Mouse (Mus musculus) embryonic fibroblast, embryonic 13.5 days (primary cell): ENCODE measurements at regions not wholly inside any gene's neighbourhood (a gene's known extent, or its start where the extent isn't known, plus 50 kb on each side); places are given as distances from the start of the nearest gene placed in this dataset.

ENCODE experiments used
- CTCF ChIP-seq: IDR thresholded peaks from 2 replicates; pipeline ENCODE4 v1.5.1; 2011; ENCODE audit warnings: mild to moderate bottlenecking, control low read depth, low read length, moderate library complexity, borderline replicate concordance; ENCODE audit not compliant: insufficient read depth
- POLR2A ChIP-seq: IDR thresholded peaks from 2 replicates; pipeline ENCODE4 v1.6.1; 2011; ENCODE audit warnings: low read depth, mild to moderate bottlenecking, control low read depth, low read length, moderate library complexity

DNA sequence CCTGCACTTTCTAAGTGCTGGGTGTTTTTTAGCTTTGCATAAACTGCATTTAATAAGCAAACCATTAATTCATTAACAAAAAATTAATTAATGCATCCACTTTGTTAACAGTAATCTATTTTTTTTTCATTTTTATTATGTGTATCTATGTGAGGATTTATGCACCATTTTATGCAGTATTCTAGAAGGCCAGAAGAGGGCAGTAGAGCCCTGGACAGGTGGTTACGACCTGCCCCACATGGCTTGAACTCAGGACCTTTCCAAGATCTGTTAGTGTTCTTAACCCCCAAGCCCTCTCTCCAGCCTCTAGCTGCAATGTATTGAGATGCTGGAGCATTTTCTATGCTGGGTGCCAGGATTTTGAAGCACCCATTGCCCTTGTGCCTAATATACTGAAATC lies 377.6 kb upstream of the Tbx3 start:
- TF ChIP-seq POLR2A (no peak), CTCF (no peak)
